Mouse (Mus musculus) heart, postnatal 0 days (tissue): ENCODE data around the gene 1700017B05Rik. TPM values are rescaled to one million over a fixed set of nuclear protein-coding genes. Genes with fewer than 3 reads are reported as not detected.
"Not testable (repeated sequence)": the region's sequence is repeated elsewhere in the genome, so short reads cannot be mapped to it uniquely, and the experiment has no call there.

ENCODE experiments used
- ATAC-seq: fragments of 200-750 bp; cut with Nextera tagmentation; 2 replicates; pipeline ENCODE4 v1.8.0; 2017; ENCODE audit warnings: low read depth, moderate number of reproducible peaks, moderate library complexity; ENCODE audit not compliant: insufficient read depth
- DNase-seq: peaks from one replicate; pipeline ENCODE4 v3.0.0-alpha.2; 2016; ENCODE audit warnings: low spot score
- H3K27ac ChIP-seq: fragments of 300-500 bp; sonication (generic); 2 replicates; pipeline ENCODE4 v1.5.1; 2014; ENCODE audit warnings: low read depth, mild to moderate bottlenecking
- H3K27me3 ChIP-seq: fragments of 300-500 bp; sonication (generic); 2 replicates; pipeline ENCODE4 v1.6.1; 2014; ENCODE audit warnings: low read length, mixed read lengths; ENCODE audit not compliant: control insufficient read depth, insufficient read depth
- H3K36me3 ChIP-seq: fragments of 300-500 bp; sonication (generic); replicated peaks from 2 replicates; pipeline ENCODE4 v1.6.1; 2014; ENCODE audit warnings: low read length, mixed read lengths; ENCODE audit not compliant: control insufficient read depth, insufficient read depth
- H3K4me1 ChIP-seq: fragments of 300-500 bp; sonication (generic); 2 replicates; pipeline ENCODE4 v1.6.1; 2014; ENCODE audit warnings: antibody characterized with exemption; ENCODE audit not compliant: control insufficient read depth, insufficient read depth
- H3K4me2 ChIP-seq: fragments of 300-500 bp; sonication (generic); 2 replicates; pipeline ENCODE4 v1.6.1; 2014; ENCODE audit warnings: low read depth, mild to moderate bottlenecking, low read length, moderate library complexity
- H3K4me3 ChIP-seq: fragments of 300-500 bp; sonication (generic); 2 replicates; pipeline ENCODE4 v1.5.1; 2014; ENCODE audit warnings: low read depth, low read length
- H3K9ac ChIP-seq: fragments of 300-500 bp; sonication (generic); replicated peaks from 2 replicates; pipeline ENCODE4 v1.6.1; 2014; ENCODE audit warnings: low read depth, low read length, mixed read lengths
- H3K9me3 ChIP-seq: fragments of 300-500 bp; sonication (generic); replicated peaks from 2 replicates; pipeline ENCODE4 v1.6.1; 2016; ENCODE audit warnings: low read length; ENCODE audit not compliant: control insufficient read depth
- CTCF ChIP-seq: IDR thresholded peaks from 2 replicates; pipeline ENCODE4 v1.5.1; 2016; ENCODE audit warnings: antibody characterized with exemption, control low read depth, low read depth
- EP300 ChIP-seq: IDR thresholded peaks from 2 replicates; pipeline ENCODE4 v1.6.1; 2016; ENCODE audit warnings: antibody characterized with exemption, low read depth
- WGBS: fragments of 180-500 bp; shearing (Covaris S2); extraction: QIAGEN DNeasy Blood & Tissue Kit; methylation state at CpG from one replicate; pipeline ENCODE4 v1.1.7; 2014; 5-methylcytosine and 5-hydroxymethylcytosine counted together
- polyA plus RNA-seq: library from polyadenylated mRNA; unstranded; fragments of >200 nt; fragmentation: Nextera tagmentation; extraction: Ambion mirVana; gene quantifications from 2 replicates; pipeline ENCODE4 v1.2.1, GENCODE M21; 2015
- total RNA-seq: library from RNA; depleted of rRNA; stranded (reverse); fragments of >200 nt; gene quantifications from 2 replicates; pipeline ENCODE4 v1.2.3, GENCODE M21; 2014; ENCODE audit warnings: low replicate concordance

Gene 1700017B05Rik
- total and polyA plus RNA-seq, 2 experiments from 2014 or later: 6.2 to 11.0 TPM

DNA sequence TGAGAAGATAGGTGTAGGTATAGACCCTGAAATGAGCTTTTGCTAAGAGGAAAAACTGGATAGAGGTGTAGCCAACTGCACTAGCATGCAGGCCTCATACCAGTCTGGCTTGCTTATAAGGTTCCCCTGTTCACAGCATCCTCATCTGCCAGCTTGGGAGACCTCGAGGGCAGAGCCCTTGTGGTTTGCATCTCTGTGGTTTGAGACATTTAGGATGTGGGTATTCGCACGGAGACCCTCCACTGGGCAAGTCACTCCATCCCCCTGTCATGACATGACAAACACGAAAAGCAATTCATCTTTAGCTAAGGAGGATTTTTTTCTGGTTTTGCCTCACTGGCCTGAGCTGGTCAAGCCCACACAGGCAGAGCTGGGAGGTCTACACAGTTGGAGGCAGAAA is 34.2 kb downstream of the 1700017B05Rik start:
- Histone ChIP-seq H3K4me1 (peaks cover 4% of the 10 kb centered on the region), H3K27ac (no peak overlapping the region), H3K9ac (no peak overlapping the region), H3K4me2 (no peak overlapping the region), H3K27me3 (no peaks in the 10 kb centered on the region), H3K4me3 (no peak overlapping the region), H3K36me3 (no peaks in the 10 kb centered on the region), H3K9me3 (no peaks in the 10 kb centered on the region)
- no peak for ATAC-seq
- 70% methylated on average over 4 of the region's 4 CpGs for WGBS
- DNase-seq: no peak
- TF ChIP-seq EP300 (no peak), CTCF (no peak)

DNA sequence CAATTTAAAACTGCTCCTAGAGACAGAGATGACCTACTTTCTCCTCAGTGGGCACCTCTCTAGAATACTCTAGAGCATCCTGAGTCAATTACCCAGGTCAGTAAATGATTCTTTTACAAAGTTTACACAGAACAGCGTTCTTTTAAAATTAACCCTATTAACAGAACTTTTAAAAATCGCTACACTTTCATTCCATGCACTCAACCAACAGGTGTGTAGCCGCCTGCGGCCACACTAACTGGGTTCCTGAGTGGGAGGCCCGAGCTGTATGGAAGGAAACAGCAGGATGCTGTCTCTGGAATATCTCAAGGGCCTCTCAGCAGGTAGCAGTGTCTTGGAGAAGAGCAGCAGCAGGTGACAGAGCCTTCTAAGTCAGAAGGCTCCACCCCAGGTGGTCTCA is 35.2 kb downstream of the 1700017B05Rik start:
- ATAC-seq: no peak

DNA sequence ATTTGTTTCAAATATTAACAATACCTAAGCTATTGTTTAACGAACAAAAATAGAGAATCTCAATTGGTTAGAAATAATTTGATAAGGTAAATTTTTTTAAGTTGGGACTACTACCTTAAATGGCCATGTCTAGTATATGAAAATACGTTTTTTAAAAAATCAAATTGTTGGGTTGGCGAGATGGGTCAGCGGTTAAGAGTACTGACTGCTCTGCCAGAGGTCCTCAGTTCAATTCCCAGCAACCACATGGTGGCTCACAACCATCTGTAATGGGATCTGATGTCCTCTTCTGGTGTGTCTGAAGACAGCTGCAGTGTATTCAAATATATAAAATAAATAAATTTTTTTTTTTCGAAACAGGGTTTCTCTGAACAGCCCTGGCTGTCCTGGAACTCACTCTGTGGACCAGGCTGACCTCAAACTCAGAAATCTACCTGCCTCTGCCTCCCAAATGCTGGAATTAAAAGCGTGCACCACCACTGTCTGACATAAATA is 35.7 kb downstream of the 1700017B05Rik start:
- H3K4me2 ChIP-seq, H3K9ac ChIP-seq, H3K4me3 ChIP-seq, H3K4me1 ChIP-seq, ATAC-seq, DNase-seq, H3K27ac ChIP-seq, H3K9me3 ChIP-seq, H3K27me3 ChIP-seq, H3K36me3 ChIP-seq: not testable (repeated sequence)
- 81% methylated on average over 6 of the region's 6 CpGs for WGBS

More for the DNA sequence above, 35.2 kb downstream of the 1700017B05Rik start:
- Histone ChIP-seq H3K4me2 (no peak overlapping the region), H3K27ac (no peak overlapping the region), H3K9me3 (no peaks in the 10 kb centered on the region), H3K27me3 (no peaks in the 10 kb centered on the region), H3K36me3 (no peaks in the 10 kb centered on the region), H3K9ac (no peak overlapping the region), H3K4me1 (peaks cover 4% of the 10 kb centered on the region), H3K4me3 (no peak overlapping the region)
- DNase-seq: no peak
- TF ChIP-seq EP300 (no peak), CTCF (no peak)
- 58% methylated on average over 5 of the region's 5 CpGs for WGBS

DNA sequence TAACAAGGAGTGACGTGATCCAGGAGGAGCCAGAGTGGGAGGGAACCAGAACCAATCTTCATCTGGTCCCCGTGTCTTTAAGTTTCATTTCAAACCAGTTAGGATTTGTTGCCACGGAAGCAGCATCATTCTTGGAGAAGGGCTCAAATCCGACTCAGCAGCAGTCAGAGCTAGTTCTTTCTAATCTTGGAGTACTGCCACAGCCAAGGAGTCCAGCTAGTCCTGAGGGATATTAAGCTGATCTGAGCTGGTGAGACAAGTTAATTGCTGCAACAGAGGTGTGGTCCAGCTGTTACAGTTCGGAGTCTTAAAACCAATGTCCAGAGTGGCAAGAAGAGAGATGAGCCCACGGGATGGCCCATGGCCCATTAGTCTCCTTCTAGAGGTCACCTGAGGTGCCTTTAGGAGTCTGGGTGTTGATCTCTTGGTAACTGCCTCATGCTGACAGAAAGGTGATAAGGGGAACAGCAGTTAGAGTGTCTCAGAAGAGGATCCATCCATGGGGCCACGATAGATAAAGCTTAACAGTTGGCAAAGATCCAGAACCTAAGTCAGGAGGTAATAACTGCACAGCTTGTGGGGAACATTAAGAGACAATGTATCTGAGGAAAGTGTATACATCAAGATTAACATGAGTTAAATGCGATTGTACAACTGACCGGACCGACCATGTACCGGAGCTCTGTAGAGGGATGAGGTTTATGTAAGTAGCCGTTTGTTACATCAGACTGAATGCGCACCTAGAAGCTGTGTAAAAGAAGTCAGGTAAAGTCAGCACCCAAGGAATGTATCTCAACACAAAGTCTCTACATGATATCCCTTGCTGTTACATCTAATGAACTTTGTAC is 36.4 kb downstream of the 1700017B05Rik start:
- Histone ChIP-seq H3K9ac (no peak overlapping the region), H3K36me3 (no peaks in the 10 kb centered on the region), H3K4me3 (no peak overlapping the region), H3K4me2 (no peak overlapping the region), H3K27ac (no peak overlapping the region), H3K27me3 (no peaks in the 10 kb centered on the region), H3K4me1 (peaks cover 4% of the 10 kb centered on the region), H3K9me3 (no peaks in the 10 kb centered on the region)
- DNase-seq (no peak), ATAC-seq (no peak)
- WGBS: 49% methylated on average over 13 of the region's 13 CpGs
- TF ChIP-seq EP300 (no peak), CTCF (no peak)

DNA sequence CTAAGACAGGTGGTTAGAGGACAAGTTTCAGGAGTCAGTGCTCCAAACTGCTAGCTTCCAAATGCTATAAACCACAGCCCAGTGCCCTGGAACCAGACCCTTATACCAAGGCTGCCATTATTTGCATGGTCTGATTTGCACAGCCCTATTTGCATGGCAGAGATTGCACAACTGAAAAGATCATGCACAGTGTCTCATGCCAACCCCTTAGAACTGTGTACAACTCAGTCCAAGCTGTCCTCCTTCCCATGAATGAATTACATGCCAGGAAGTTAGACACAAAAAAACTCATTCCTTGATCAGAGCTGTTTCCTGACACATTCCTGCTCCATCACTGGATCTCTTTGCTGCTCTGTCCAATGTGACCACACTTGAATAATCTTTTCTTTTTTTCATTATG is 39.1 kb downstream of the 1700017B05Rik start:
- Histone ChIP-seq H3K9me3 (no peaks in the 10 kb centered on the region), H3K27ac (no peak overlapping the region), H3K36me3 (no peaks in the 10 kb centered on the region), H3K4me2 (no peak overlapping the region), H3K4me1 (peaks cover 4% of the 10 kb centered on the region), H3K27me3 (no peaks in the 10 kb centered on the region), H3K4me3 (no peak overlapping the region), H3K9ac (no peak overlapping the region)
- no peak for TF ChIP-seq EP300
- no peak for TF ChIP-seq CTCF
- ATAC-seq (no peak), DNase-seq (no peak)

DNA sequence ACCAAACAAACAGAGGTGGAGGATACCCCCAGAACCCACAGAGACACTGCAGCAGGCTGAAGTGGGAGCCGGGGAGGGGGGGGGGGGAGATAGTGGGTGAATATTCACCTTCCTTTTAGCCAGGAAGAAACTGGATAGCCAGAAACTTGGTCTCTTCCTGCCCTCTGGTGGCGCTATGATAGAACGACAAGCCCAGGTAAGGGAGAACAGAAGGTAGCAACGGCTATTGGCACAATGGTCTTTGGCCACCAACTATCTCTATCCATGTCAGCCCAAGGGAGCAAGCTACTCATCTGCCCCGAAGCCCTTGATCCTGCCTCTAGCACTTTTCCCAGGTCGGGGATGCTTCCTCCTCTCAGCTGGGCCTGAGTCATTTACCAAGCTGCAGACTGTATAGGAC is 42.1 kb downstream of the 1700017B05Rik start:
- no peaks in the 10 kb centered on the region for H3K9me3 ChIP-seq
- DNase-seq: peak; percentile 18

More for the DNA sequence above, 42.1 kb downstream of the 1700017B05Rik start:
- Histone ChIP-seq H3K4me2 (no peak overlapping the region), H3K9ac (no peak overlapping the region), H3K4me3 (no peak overlapping the region), H3K4me1 (no peaks in the 10 kb centered on the region), H3K36me3 (no peaks in the 10 kb centered on the region), H3K27me3 (no peaks in the 10 kb centered on the region), H3K27ac (no peak overlapping the region)
- TF ChIP-seq CTCF (peak; percentile 76), EP300 (no peak)
- ATAC-seq: no peak
- 10% methylated on average over 6 of the region's 6 CpGs for WGBS
